Mouse (Mus musculus): Measurements from ENCODE around the gene Prkcsh. TPM values are rescaled to one million over a fixed set of nuclear protein-coding genes. Genes with fewer than 3 reads are reported as not detected.

The Prkcsh gene
- 28.7 and 37.6 TPM in 2 replicates for polyA plus RNA-seq (2015; fragmentation: Nextera tagmentation; extraction: Ambion mirVana)

DNA sequence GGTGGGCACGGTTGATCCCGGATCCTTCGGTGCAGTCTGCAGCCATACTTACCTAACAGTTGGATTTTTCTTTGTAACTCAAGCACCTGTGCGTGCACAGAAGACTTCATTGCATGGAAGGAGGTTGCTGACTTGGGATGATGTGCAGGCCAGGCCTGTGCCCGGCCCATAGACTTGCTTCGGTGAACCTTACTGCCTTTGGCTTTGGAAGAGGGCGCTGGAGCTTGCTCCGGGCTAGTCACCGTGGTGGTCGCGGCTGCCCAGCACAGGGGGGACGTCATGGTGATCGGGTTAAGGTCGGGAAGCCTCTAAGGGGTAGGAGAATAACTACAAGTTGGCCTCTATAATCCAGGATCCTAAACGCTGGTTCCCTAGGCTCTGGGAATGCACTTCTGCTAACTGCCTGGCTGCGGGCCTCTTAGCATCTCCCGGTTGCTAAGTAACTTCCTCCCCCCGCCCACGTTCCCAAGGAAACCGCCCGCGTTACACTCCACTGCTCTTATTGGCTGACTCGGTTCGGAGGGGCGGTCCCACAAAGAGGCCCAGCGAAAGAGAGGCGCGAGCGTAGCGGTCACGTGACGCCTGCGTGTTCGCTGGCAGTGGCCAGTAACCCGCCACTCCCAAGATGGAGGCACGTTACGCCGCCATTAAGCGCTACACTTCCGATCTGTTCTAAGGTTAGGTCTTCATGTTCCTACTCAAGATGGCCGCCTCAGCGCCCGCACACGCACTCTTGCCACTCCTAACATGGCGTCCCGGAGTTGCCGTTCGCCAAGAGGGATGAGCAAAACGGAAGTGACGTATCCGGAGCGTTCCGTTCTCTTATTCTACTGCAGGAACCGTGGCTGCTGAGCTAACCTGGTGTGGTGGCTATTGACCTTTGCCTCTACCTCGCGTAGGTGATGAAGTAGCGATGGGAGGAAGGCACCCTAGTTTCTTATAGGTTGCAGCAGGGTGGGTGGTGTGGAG is at the start of gene Prkcsh, which contains the start of gene Ccdc151:
Prkcsh (plus strand) TSS at position 613 of the 969 bp plus-strand sequence.
Ccdc151 (minus strand) TSS at position 441 of the 969 bp plus-strand sequence.

DNA sequence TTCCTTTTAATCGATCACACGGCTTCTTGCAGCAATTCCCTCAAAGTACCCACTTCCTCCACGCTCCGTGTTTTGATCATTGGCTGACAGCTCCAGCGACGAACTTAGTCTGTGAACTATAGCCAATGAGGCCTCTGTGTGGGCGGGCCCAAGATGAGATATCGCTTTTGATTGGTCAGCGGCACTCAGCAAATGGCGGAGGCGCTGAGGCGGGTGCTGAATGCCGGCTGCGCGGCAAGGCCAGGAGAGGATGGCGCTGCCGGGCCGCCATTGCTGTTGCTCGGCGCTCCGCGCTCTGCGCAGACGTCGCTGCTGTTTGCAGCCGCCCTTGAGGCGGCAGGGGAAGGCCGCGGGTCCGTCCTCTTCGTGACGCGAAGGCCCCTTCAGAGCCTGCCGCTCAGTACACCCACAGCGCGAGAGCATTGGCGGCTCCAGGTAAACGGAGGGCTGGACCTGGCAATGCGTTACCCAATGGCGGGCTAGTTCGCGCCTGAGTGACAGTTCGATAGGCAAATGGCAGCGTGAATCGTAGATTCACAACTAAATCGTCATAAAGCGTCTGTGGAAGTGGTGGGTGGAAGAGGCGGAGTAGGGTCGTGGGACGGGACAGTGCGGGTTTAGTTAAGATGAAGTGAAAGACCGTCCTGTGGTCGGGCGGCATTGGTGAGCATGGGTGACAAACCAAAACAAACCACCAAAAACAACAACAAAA is 46.9 kb upstream of the Prkcsh start, which contains the start of gene Swsap1:
Swsap1 (plus strand) TSS at position 186 of the 712 bp plus-strand sequence.

DNA sequence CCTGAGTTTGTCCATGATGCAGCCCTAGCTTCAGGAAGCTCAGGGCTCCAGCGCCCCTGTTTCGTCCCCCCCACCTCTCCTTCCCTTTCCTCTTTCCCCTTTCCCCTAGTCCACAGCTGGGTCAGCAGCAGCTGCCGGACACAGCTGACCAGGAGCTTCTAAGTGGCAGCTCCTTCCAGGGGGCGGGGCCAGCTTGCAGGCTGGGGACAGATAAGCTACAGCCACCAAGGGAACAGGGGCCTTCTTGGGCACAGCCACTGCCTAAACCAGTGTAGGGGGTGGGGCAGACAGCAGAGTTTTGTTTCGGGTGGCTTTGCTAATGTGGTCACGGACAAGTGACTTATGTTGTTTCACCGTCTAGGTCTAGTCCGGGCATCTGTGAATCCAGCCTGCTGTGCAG is 39.2 kb upstream of the Prkcsh start, which contains the start of gene Epor:
Epor (minus strand) TSS at position 90 of the 400 bp plus-strand sequence.

DNA sequence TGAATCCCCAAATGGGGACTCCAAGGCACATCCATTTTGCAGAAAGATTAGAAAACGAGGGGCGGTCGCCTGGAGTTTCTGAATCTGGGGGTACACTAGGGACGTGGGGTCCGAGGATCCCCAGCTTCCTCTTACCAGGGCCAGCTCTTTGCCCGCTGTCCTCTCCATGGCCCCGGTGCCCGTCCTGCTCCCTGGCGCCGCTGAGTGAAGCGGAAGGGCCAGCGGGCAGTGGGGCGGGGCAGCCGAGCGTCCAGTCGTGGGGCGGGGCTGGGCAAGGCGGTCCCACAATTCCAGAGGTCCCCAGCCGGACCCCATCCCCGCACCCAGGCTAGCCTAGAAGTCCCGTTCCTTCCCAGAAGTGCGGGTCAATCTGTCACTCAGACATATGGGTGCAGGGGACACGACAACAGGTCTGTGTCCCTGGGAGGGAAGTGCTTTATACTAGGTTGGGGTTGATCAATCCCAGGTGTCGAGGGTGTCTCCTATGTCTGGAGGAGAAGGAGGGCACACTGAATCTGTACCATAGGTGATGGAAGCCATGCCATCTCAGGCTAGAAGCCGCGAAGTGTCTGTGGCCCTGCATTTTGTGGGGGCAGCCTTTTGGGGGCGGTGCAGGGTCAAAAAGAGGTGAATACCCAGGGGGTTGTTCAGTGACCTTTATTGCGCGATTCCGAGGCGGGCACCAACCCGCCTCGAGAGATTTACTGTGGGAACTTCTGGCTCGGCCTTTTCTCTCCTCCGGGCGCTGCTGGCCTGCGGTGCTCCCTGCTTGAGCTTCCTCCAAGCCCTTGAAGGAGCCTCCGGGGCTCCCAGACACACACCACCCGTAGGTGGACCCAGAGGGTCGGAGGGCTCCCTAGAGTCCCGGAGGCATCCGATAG is 13.1 kb upstream of the Prkcsh start, which contains the start of gene Rgl3:
Rgl3 (minus strand) TSS at position 217 of the 881 bp plus-strand sequence.

DNA sequence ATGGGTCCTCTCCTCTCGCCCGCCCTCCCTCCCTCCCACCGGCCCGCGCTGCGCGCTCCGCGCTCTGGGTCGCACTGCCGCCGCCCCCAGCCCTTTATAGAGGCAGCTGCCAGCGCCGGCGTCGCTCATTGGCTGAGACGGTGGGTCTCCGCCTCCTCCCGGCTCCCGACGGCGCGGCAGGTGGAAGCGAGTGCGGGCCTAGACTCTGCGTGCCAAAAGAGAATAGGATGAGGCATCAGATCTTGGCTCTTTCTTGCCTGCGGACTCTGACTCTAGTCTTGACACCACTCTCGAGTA is 49.3 kb downstream of the Prkcsh start, which contains the start of gene Elavl3:
Elavl3 (minus strand) TSS at position 66 of the 297 bp plus-strand sequence.

Other genes with a start within 250 kb of the Prkcsh start
- 16.6 and 19.0 TPM in 2 replicates for gene Spc24, start 242.5 kb upstream of the Prkcsh start, polyA plus RNA-seq (2015; fragmentation: Nextera tagmentation; extraction: Ambion mirVana)
- gene Kank2, start 204.1 kb upstream of the Prkcsh start, polyA plus RNA-seq (2015; fragmentation: Nextera tagmentation; extraction: Ambion mirVana), result 10.1 and 10.9 TPM in 2 replicates
- 1.1 and 6.7 TPM in 2 replicates for gene Angptl8, start 167.3 kb upstream of the Prkcsh start, polyA plus RNA-seq (2015; fragmentation: Nextera tagmentation; extraction: Ambion mirVana)
- 13.3 and 14.2 TPM in 2 replicates for gene Dock6, start 150.2 kb upstream of the Prkcsh start, polyA plus RNA-seq (2015; fragmentation: Nextera tagmentation; extraction: Ambion mirVana)
- gene Rab3d, start 84.6 kb upstream of the Prkcsh start, polyA plus RNA-seq (2015; fragmentation: Nextera tagmentation; extraction: Ambion mirVana), result 6.7 and 17.4 TPM in 2 replicates
- 1.1 and 1.3 TPM in 2 replicates for gene Ccdc159, start 75.3 kb upstream of the Prkcsh start, polyA plus RNA-seq (2015; fragmentation: Nextera tagmentation; extraction: Ambion mirVana)
- gene Tmem205, start 75.2 kb upstream of the Prkcsh start, polyA plus RNA-seq (2015; fragmentation: Nextera tagmentation; extraction: Ambion mirVana), result 33.4 and 53.5 TPM in 2 replicates
- 1.4 and 2.0 TPM in 2 replicates for gene Plppr2, start 65.8 kb upstream of the Prkcsh start, polyA plus RNA-seq (2015; fragmentation: Nextera tagmentation; extraction: Ambion mirVana)
- 2.1 and 2.6 TPM in 2 replicates for gene Swsap1, start 47.1 kb upstream of the Prkcsh start, polyA plus RNA-seq (2015; fragmentation: Nextera tagmentation; extraction: Ambion mirVana)
- 8.0 and 9.8 TPM in 2 replicates for gene Epor, start 39.3 kb upstream of the Prkcsh start, polyA plus RNA-seq (2015; fragmentation: Nextera tagmentation; extraction: Ambion mirVana)
- 0.27 TPM in 2 replicates for gene Rgl3, start 13.4 kb upstream of the Prkcsh start, polyA plus RNA-seq (2015; fragmentation: Nextera tagmentation; extraction: Ambion mirVana)
- gene Ccdc151, start 172 bp upstream of the Prkcsh start, polyA plus RNA-seq (2015; fragmentation: Nextera tagmentation; extraction: Ambion mirVana), result 0.09 and 0.12 TPM in 2 replicates
- gene Elavl3, start 49.2 kb downstream of the Prkcsh start, polyA plus RNA-seq (2015; fragmentation: Nextera tagmentation; extraction: Ambion mirVana), result not detected in 2 replicates
- not detected in 2 replicates for gene Gm49318, start 68.5 kb downstream of the Prkcsh start, polyA plus RNA-seq (2015; fragmentation: Nextera tagmentation; extraction: Ambion mirVana)
- gene Zfp653, start 68.6 kb downstream of the Prkcsh start, polyA plus RNA-seq (2015; fragmentation: Nextera tagmentation; extraction: Ambion mirVana), result 3.8 and 4.5 TPM in 2 replicates
- gene Ecsit, start 82.6 kb downstream of the Prkcsh start, polyA plus RNA-seq (2015; fragmentation: Nextera tagmentation; extraction: Ambion mirVana), result 40.4 and 43.4 TPM in 2 replicates
- gene Cnn1, start 96.4 kb downstream of the Prkcsh start, polyA plus RNA-seq (2015; fragmentation: Nextera tagmentation; extraction: Ambion mirVana), result 8.7 and 11.2 TPM in 2 replicates
- 69.6 and 81.4 TPM in 2 replicates for gene Elof1, start 114.4 kb downstream of the Prkcsh start, polyA plus RNA-seq (2015; fragmentation: Nextera tagmentation; extraction: Ambion mirVana)
- gene Acp5, start 132.9 kb downstream of the Prkcsh start, polyA plus RNA-seq (2015; fragmentation: Nextera tagmentation; extraction: Ambion mirVana), result 1.6 and 22.5 TPM in 2 replicates
- 65.1 and 66.3 TPM in 2 replicates for gene Pigyl, start 154.0 kb downstream of the Prkcsh start, polyA plus RNA-seq (2015; fragmentation: Nextera tagmentation; extraction: Ambion mirVana)
- gene Zfp872, start 185.3 kb downstream of the Prkcsh start, polyA plus RNA-seq (2015; fragmentation: Nextera tagmentation; extraction: Ambion mirVana), result 0.22 TPM in 1 of 2 replicates, not detected in the other
- gene Zfp809, start 222.9 kb downstream of the Prkcsh start, polyA plus RNA-seq (2015; fragmentation: Nextera tagmentation; extraction: Ambion mirVana), result 6.9 and 7.2 TPM in 2 replicates

Data from skeletal muscle tissue, postnatal 0 days (tissue).